In genomic region chr11:68395546-68395945, GRCm38 (mm10) we compare ENCODE assay signal across 17 mouse cellular contexts.
"Had no signal": no experiment of that assay in that cellular context is flagged by ENCODE, and none has a peak within 500 bp of the region (broad histone marks: within the 10 kb centered on the region; RNA-seq: fewer than 3 reads in every experiment).

No protein-coding gene starts in this region.

- H3K9me3 ChIP-seq: lung, embryonic 15.5 days; midbrain, embryonic 13.5 days; neural tube, embryonic 13.5 days; neural tube, embryonic 15.5 days had no signal

- H3K36me3 ChIP-seq: lung, embryonic 15.5 days; midbrain, embryonic 13.5 days; neural tube, embryonic 13.5 days; neural tube, embryonic 15.5 days had no signal

- H3K4me3 ChIP-seq: lung, embryonic 15.5 days; megakaryocyte, embryonic 14.5 days; midbrain, embryonic 13.5 days; myocyte; neural tube, embryonic 13.5 days; neural tube, embryonic 15.5 days had no signal

- DNase-seq: lung, adult 2 months; lung, postnatal 14 days; lung, postnatal 36 days; retina, postnatal 1 day; right cerebral cortex, adult 18-20 months; right cerebral cortex, postnatal 25 days; right cerebral cortex, postnatal 4 days; spleen, adult 18-20 months; thymus, adult 18-20 months; thymus, postnatal 14 days; thymus, postnatal 36 days had no signal
